Mouse (Mus musculus): ENCODE measurements around the gene Tdgf1. TPM values are rescaled to one million over a fixed set of nuclear protein-coding genes. Genes with fewer than 3 reads are reported as not detected.

Gene Tdgf1
- not detected for total RNA-seq (2021)
- long read RNA-seq, experiment 1 = 0 reads
- long read RNA-seq, experiment 2 = 0 reads

DNA sequence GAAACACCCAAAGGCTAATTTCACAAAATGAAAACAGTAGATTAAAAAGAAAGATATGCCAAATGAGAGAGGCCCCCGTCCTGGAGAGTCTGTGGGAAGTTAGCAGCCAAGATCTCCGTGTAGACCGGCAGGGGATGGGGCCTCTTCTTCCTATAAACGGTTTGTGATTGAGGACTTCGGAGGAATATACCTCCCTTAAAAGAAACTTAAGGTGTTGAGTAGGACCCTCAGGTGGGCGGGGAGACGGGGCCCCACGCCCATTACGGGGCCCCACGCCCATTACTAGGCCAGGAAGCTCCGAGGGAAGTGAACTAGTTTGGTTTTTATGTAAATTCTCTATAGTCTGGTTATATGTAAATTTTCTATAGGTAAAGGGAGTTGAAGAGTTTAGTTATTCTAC lies at the start of gene Tdgf1:
Gene Tdgf1, minus strand, starts transcription at position 233 of the 400 bp plus-strand sequence.
- intact Hi-C loops (cut with DNase I) = no loop called here
- DNase-seq = no peak

DNA sequence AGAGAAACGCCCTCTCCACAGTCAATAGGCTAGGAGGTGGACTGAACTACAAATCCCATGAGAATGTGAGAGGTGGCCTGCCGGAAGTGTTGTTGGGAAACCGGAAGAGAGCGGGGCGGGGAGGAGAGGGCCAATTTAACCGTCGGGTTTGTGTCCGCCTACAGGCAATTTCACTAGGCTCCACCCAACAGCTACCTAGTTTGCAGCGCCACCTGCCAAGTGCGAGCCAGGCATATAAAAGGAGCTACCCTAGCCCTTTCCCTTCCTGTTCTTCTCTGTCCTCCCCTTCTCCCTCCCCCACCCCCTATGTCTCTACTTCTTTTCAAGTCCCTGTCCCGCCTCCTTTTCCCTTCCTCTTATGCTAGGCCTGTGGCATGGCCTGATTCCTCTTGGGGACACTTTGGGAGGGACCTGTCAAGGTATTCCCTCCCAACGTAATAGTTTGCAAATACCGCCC lies 48.8 kb upstream of the Tdgf1 start:
- intact Hi-C loops (cut with DNase I) = loop anchor here (5.0 kb wide), 1 partner anchor 72 kb away; no protein-coding TSS in a partner anchor
- peak; percentile 36 to 60 for DNase-seq

DNA sequence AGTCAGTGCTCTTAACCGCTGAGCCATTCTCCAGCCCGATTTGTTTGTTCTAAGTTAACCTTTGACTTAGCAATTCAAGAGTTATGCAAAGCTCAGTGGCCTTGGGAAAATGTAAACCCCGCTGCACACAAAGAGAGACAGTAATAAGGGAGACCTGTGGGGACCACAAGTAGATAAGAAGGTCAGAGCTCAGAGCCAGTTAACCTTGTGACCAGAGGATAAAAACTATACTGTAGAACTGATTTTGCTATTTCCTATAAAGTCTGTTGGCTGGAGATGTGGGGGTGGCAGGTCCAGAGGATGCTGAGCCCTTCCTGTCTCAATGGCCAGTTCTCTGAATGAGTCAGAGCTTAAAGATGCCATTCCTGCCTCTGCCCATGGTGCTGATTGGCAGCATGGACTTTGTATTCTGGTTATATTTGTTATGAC lies 47.3 kb upstream of the Tdgf1 start:
- intact Hi-C loops (cut with DNase I) = no loop called here

DNA sequence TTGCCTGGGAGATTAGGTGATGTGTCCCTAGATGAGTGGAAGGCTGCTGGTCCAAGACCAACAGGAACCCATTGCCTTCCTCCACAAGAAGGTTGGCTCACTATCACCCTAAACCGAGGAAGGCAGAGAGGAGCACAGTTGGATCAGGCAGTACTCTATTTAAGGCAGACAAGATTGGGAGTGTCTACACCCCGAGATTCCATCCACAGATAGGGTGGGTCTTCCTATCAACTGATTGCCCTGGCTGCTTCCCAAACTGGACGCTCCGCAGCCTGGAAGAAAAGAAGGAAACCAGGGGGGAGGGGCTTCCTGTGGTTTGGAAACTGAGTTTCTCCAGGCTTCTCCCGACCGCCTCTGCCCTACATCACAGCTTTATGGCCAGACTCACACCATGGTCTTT lies 44.2 kb upstream of the Tdgf1 start, which contains the start of gene Rtp3:
Gene Rtp3, minus strand, starts transcription at position 380 of the 400 bp plus-strand sequence.
- DNase-seq = peak in 1 of 2 experiments; percentile 22
- intact Hi-C loops (cut with DNase I) = no loop called here

More for the DNA sequence above, 47.3 kb upstream of the Tdgf1 start:
- no peak for DNase-seq

DNA sequence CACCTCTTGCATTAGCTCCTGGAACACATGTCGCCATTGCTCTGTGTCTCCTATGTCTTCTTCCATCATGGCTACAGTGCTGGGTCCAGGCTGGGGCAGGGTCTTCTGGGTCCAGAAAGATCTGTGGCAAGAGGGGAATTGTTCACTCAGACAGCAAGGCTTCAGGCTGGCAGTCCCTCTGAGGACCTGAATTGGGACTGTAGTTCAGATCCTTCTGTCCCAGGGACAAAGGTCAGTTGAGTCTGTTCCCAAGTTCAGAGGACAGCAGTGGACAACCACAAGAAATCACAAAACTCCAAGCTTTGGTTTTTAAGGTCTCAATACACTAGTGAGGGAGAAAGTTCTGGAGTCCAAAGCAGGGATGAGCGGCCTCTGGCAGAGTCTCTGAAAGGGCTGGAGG lies 43.6 kb upstream of the Tdgf1 start:
- no peak for DNase-seq
- intact Hi-C loops (cut with DNase I) = no loop called here

DNA sequence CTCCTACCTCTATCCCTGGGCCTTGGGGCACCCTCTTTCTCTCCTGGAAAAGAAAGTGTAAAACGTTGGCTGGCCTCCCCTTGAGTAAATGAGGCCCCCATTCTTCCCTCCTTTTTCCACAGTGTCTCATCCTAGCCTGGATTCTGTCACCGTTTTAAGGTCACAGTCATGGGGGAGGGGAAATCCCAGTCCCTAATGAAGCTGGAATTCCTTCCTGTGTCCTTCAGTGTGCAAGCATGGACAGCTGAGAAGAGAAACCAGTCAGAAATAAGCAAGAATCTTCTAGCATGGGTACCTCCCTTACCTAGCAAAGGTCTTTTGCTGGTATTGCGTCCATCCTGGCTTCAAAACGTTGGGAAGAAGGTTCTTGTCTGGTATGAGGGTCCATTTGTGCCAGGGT lies 43.2 kb upstream of the Tdgf1 start:
- no peak for DNase-seq
- intact Hi-C loops (cut with DNase I) = no loop called here

DNA sequence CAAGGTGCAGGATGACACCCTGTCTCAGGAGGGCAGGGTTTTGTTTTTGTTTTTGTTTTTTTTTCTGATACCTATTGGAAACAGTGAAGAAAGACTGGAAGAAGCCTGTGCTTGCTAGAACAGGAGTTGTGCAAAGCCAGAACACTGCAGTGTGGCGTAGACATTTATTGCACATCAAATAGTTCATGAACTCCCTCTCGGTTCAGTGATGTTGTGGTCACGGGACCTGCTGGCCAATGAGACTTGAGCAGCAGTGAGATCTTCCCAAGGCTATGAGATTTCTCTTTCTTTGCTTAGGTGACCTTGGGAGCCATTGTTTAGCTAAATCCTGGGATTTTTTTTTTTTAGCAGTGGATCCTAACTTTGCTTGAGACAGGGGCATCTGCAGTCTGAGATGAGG lies 42.1 kb upstream of the Tdgf1 start:
- no peak for DNase-seq
- intact Hi-C loops (cut with DNase I) = no loop called here

DNA sequence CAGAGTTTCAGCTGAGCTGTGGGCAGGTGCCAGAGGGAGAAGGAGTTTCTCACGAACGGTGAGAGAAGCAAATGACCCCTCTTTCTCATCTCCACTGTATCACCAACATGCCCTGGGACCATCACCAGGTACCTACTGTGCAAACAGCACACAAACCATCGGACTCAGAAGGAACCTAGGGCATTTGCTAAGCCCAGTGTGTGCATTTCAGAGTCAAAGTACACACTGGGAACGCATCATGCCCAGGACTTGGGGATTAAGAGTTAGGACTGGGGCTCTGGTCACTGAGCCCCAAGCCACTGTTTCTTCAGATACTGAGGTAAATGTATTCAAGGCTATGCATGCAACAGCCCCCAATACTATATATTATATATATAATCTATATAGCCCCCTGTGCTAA lies 41.4 kb upstream of the Tdgf1 start:
- no peak for DNase-seq
- intact Hi-C loops (cut with DNase I) = no loop called here

DNA sequence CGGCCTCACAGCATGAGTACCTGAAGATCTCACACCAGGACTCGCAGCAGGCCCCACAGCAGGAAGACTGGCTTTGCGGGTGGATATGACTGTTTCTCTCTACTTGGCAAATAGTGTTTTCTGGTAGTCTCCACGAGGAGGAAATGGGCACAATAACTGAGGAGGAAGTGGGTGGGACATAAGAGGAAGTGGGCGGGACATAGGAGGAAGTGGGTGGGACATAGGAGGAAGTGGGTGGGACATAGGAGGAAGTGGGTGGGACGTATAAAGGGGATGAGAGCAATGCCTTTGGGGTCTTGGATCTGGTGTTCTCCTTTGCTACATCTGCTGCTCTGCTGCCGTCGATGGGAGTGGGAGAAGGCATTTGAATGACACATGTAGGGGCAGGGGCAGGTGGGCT lies 40.0 kb upstream of the Tdgf1 start:
- intact Hi-C loops (cut with DNase I) = no loop called here
- DNase-seq = no peak

DNA sequence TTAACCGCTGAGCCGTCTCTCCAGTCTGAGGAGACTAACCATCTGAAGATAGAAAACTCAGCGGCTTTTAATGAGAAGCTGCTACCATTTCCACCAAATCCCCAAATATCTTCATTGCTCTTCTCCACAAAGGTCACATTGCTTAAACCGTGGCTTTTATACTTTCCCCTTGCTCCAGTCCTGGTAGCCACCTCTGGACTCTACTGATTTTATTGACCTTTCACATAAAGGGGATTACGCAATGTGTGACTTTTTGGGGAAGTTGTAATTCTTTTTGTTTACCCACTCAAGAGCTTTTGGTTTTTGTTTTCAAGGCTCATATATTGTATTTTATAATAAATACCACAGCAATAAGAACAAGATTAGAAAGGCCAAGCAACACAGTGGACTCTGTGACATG lies 39.6 kb upstream of the Tdgf1 start:
- intact Hi-C loops (cut with DNase I) = no loop called here
- DNase-seq = no peak

DNA sequence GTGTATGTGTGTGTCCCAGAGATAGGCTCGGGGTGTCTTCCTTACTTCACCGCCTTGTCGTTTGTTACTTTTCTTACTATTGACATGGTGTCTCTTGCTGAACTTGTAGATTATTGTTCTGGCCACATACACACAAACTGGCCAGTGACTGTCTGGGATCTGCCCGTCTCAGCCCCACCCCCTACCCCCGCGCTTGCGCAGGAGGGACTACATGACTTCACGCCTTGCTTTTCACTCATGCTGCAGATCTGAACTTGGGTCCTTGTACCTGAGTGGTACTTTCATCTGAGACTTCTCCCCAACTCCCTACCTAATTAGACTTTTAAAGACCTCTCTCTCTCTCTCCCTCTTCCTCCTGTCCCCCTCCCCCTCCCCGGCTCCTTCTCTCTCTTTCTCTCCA lies 38.1 kb upstream of the Tdgf1 start:
- intact Hi-C loops (cut with DNase I) = no loop called here
- no peak for DNase-seq

DNA sequence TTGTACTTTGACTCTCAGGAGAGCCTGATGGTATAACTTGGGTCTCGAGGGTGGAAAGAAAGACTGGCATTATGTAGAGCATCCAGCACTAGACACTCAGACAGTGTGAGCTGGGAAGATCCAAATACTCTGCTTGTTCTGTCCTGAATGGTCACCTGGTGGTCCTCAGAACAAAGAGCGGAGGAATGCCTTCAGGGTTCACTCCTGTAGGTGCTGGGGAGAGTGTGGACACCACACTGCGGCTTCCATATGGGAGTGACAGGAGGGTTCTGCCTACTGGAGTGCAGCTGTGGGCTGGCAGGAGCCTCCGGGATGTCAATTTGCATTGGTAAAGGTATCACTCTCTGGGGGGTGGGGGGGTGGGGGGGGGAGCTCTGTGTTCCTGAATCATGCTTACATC lies 36.4 kb upstream of the Tdgf1 start:
- no peak for DNase-seq
- intact Hi-C loops (cut with DNase I) = no loop called here

DNA sequence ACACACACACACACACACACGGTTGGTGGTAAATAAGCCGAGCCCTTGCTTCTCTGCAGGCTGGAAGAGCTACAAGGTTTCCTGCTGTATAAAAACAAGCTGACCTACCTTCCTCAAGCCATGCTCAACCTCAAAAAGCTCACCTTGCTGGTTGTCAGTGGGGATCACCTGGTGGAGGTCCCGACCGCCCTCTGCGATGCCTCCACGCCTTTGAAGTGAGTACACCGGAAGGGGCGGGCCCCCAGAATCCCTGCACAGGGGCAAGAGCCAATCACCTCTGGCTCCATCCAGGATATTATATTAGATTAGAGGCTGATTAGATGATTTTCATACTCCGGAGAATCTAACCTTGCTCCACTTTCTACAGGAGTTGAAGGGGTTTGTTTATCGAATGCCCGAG lies 33.5 kb upstream of the Tdgf1 start:
- intact Hi-C loops (cut with DNase I) = no loop called here
- no peak for DNase-seq

DNA sequence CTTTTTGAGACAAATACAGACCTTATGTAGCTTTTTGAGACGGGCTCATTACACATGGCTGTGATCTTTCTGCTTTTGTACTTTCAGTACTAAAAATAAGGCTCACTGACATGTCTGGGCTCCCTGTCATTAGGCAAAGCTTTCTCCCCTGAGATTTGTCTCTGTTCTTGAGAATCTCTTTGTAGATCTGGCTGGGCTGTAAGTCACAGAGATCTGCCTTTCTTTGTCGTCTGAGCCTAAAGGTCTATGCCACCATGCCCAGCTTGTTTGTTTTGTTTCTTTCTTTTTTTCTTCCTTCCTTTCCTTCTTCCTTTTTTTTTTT lies 19.9 kb upstream of the Tdgf1 start:
- intact Hi-C loops (cut with DNase I) = no loop called here
- no peak for DNase-seq

DNA sequence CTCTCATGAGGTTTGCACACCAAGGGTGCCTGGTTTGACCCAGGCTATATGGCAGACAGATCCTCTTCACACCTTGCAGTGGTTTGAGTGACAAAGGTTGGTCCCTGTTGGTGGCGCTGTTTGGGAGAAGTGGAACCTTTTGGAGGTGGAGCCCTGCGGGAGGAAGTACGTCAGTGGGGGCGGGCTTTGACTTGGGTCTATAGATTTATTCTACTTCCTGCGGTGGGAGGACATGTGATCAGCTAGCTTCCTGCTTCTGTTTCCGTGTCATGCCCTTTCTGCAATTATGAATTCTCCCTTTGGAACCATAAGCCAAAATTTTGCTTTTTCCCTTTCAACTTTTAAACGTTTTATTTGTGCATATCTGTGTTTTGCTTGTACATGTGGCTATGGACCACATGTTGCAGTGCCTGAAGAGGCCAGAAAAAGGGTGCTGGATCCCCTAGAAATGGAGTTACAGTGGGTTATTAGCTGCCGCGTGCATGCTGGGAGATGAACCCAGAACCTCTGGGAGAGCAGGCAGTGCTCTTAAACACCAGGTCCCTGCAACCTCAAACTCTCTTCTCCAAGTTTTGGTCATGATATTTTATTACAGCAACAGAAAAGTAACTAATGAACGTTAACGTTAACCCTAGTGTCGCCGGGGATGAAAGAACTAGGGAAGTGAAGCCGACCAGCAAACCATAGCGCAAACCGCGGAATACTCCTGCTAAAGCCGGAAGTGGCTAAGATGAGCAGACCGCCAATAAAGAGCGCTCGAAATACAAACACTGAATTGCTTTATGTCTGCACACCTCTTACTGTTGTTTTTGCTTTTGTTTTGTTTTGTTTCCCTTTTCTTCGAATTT lies 19.3 kb upstream of the Tdgf1 start:
- intact Hi-C loops (cut with DNase I) = no loop called here
- DNase-seq = no peak

DNA sequence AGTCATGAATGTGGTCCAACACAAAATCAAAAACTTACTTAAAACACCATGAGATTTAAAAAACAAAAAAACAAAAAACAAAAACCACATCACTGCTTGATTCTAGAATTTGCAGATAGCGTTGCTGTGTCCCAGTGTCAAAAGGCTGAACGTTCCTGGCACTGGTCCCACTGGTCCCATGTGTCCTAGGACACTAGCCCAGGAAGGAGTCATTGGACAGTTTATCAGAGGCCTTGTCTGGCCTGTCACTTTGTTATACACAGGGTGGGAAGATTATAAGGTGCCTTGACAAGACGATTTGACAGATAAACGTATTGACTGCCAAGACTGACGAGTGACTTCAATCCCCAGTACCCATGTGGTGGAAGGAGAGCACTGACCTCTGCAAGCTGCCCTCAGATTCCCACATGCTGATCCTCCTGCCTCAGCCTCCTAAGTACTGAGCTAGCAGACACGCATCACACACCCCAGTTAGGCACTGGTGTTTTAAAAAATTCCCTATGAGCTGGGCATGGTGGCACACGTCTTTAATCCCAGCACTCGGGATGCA lies 17.7 kb upstream of the Tdgf1 start:
- DNase-seq = no peak
- intact Hi-C loops (cut with DNase I) = no loop called here

DNA sequence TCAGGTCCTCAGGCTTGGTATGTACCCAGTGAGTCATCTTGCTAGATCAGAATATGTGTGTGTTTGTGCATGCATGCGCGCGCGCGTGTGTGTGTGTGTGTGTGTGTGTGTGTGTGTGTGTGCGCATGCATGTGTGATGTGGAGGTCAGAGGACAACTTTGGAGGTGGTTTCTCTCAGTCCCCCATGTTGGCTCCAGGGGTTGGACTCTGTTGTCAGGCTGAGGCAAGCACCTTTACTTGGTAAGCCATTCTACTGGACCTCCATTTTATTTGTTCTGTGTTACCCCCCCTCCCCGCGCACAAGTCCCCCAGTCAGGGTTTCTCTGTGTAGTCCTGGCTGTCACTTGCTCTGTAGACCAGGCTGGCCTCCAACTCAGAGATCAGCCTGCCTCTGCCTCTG lies 15.4 kb upstream of the Tdgf1 start:
- no peak for DNase-seq
- intact Hi-C loops (cut with DNase I) = no loop called here

DNA sequence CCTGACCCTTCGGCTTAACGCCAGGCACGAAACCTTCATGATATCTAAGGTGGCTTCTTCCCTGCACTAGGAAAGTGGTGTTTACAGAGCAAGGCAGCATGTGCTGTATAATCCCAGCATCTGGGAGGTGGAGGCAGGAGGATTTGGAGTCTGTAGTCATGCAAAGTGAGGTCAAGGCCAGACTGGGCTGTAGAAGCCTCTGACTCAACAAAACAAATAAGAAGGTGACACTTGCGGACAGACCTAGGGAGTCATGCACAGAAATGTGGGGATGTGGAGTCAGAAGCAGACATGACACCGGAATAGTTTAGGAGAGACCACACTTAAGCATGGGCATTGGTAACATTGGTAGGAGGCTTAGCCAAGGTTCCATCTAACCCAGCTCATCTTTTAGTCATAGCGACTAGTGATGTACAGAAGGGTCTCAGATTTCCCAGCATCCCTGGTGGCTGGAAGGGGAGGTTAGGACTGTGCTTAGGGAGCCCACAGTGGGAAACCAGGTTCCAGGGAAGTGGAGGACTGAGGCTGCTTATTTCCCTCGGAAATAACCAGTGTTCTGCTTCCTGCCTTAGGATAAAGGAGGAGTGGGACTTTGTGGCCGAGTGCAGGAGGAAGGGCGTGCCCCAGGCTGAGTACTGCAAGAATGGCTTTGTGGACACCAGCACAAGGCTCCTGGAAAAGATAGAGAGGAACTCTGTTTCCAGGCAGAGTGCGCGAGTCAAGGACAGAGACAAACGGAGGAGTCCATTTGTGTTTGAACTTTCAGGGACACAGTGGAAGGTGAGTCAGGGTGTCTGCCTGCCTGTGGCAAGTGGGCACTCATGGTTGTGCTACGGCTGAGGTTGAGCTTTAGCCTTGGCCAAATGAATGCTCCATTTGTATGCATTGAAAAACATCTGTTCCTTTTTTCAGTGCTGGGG lies 14.5 kb upstream of the Tdgf1 start:
- no peak for DNase-seq
- intact Hi-C loops (cut with DNase I) = no loop called here

DNA sequence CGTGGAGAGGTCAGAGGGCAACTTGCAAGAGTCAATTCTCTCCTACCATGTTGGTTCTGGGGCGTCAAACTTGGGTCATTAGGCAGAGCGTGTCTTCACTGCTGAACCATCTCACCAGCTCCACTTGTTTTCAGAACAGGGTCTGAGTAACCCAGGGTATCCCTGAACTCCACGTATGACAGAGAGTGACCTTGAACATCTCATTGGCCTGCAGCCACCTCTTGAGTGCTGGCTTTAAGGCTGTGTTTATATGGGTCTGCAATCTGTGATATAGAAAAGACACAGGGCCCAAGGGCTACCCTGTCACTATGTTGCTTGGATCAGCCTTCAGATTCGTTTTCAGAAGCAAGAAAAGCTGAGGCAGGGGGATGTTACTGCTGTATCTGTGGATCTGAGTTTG lies 13.7 kb upstream of the Tdgf1 start:
- intact Hi-C loops (cut with DNase I) = no loop called here
- no peak for DNase-seq

DNA sequence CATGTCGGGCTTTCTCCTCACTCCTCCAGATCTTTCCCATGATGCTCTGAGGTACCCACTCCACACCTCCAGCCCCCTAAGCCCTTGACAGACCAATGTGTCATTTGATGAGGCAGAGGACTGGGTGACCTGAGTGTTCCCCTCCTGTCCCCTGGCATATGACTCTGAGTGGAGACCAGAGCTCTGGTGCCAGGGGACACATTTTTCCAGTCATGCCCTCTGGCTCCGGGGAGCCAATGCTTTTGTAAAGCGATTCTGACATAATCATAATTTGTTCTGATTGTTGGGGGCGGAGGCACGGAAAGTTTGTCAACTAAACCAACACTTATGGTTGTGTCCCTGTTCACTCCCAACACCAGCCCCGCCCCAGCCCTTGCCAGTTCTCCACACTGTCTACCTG lies 10.0 kb upstream of the Tdgf1 start:
- peak in 1 of 2 experiments; percentile 11 for DNase-seq
- intact Hi-C loops (cut with DNase I) = no loop called here
